In the genomic region with DNA sequence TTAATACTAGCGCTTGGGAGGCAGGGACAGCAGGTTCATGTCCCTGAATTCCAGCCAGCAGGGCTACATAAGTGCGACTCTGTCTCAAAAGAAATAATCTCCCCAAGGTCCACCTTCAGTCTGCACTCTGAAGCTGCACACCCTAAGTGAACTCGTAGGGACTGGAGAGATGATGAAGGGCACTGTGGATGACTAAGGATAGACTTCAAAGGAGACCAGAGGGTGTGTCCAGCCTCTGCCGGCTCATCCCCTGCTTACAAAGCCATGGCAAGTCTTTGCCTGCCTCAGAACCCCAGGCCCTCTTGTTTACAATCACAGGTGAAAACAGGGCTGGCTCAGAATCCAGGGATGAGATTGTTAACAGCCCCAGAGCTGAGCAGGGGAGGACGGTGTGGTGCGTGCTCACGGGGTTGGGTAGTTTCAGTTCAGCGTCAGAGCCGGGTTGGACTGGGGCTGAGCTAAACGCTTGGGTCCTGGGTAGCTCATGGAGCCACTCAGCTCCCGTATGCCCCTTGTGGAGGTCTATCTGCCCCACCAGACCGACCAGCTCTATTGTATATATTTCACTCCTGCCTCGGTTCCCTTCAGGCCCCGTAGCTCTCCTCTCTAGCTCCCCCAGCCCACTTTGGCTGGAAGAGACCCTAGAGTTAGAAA, we compare ENCODE assay signal across 15 mouse cellular contexts. TPM values are rescaled to one million over a fixed set of nuclear protein-coding genes. Genes with fewer than 3 reads are reported as not detected.
DNase-seq lines count a peak whose midpoint lies in the region; ATAC-seq lines count a peak whose summit lies in the region.
"Had no signal": no experiment of that assay in that cellular context is flagged by ENCODE, and none has a peak within 500 bp of the region (broad histone marks: within the 10 kb centered on the region; RNA-seq: fewer than 3 reads in every experiment).

No protein-coding gene starts in this region.

- no peaks in the 10 kb centered on the region for H3K36me3 ChIP-seq in limb, embryonic 12.5 days
- H3K36me3 ChIP-seq in limb, embryonic 10.5 days: no peaks in the 10 kb centered on the region
- H3K36me3 ChIP-seq in intestine, embryonic 16.5 days (ENCODE audit: control insufficient read depth, insufficient read depth, low read length): no peaks in the 10 kb centered on the region
- H3K36me3 ChIP-seq: embryonic facial prominence, embryonic 12.5 days had no signal

- no peak overlapping the region for H3K27ac ChIP-seq in limb, embryonic 12.5 days
- no peak overlapping the region for H3K27ac ChIP-seq in limb, embryonic 10.5 days
- H3K27ac ChIP-seq in intestine, embryonic 16.5 days (ENCODE audit: low read length): no peak overlapping the region
- H3K27ac ChIP-seq: embryonic facial prominence, embryonic 12.5 days; macrophage had no signal

- no peak overlapping the region for H3K9ac ChIP-seq in limb, embryonic 12.5 days (replicated peaks)
- H3K9ac ChIP-seq in intestine, embryonic 16.5 days (ENCODE audit: low read depth, low read length): no peak overlapping the region
- H3K9ac ChIP-seq: embryonic facial prominence, embryonic 12.5 days had no signal

- peak overlapping the region; percentile 13; the same call in 1 of the 2 replicates for H3K4me2 ChIP-seq in limb, embryonic 12.5 days
- peak overlapping the region; percentile 2; the same call in 1 of the 2 replicates for H3K4me2 ChIP-seq in intestine, embryonic 16.5 days (ENCODE audit: low read depth, low read length)
- H3K4me2 ChIP-seq: embryonic facial prominence, embryonic 12.5 days had no signal

- peaks cover 3% of the 10 kb centered on the region; the same call in 1 of the 2 replicates for H3K4me1 ChIP-seq in limb, embryonic 12.5 days (replicated peaks)
- H3K4me1 ChIP-seq in limb, embryonic 10.5 days: peaks cover 37% of the 10 kb centered on the region
- H3K4me1 ChIP-seq in intestine, embryonic 16.5 days (ENCODE audit: control insufficient read depth, insufficient read depth, low read length): no peaks in the 10 kb centered on the region
- H3K4me1 ChIP-seq: embryonic facial prominence, embryonic 12.5 days had no signal

- 0 out of 2 replicates have a peak, but pooled peaks have one; percentile 20 for ATAC-seq in limb, embryonic 12.5 days (ENCODE audit: insufficient number of reproducible peaks, insufficient read depth, low FRiP score, low TSS enrichment, low read depth)
- ATAC-seq in intestine, embryonic 16.5 days: no peak
- ATAC-seq in megakaryocyte progenitor cell, adult 5-6 weeks (replicated peaks; ENCODE audit: poor library complexity): peak; percentile 71
- ATAC-seq in cerebellum, adult (ENCODE audit: insufficient number of reproducible peaks, low FRiP score, low TSS enrichment): no peak
- no peak for ATAC-seq in frontal cortex, adult (ENCODE audit: low TSS enrichment)

- no peak overlapping the region for H3K4me3 ChIP-seq in limb, embryonic 12.5 days (replicated peaks)
- H3K4me3 ChIP-seq in limb, embryonic 10.5 days: no peak overlapping the region
- no peak overlapping the region for H3K4me3 ChIP-seq in intestine, embryonic 16.5 days (ENCODE audit: low read length)
- H3K4me3 ChIP-seq: embryonic facial prominence, embryonic 12.5 days had no signal

- 24% methylated on average over 14 of the region's 14 CpGs for WGBS in limb, embryonic 12.5 days
- 30% methylated on average over 14 of the region's 14 CpGs for WGBS in limb, embryonic 10.5 days
- WGBS in intestine, embryonic 16.5 days: 26% methylated on average over 14 of the region's 14 CpGs

- no peaks in the 10 kb centered on the region for H3K9me3 ChIP-seq in limb, embryonic 12.5 days
- no peaks in the 10 kb centered on the region for H3K9me3 ChIP-seq in limb, embryonic 10.5 days (replicated peaks)
- H3K9me3 ChIP-seq in intestine, embryonic 16.5 days (ENCODE audit: control insufficient read depth, low read length): no peaks in the 10 kb centered on the region
- H3K9me3 ChIP-seq: embryonic facial prominence, embryonic 12.5 days had no signal

- peak; percentile 47 to 56 for DNase-seq in adrenal gland, postnatal 36 days
- no peak for DNase-seq in adrenal gland, postnatal 4 days (ENCODE audit: low spot score in 2 of 2)
- DNase-seq in limb, embryonic 10.5 days (ENCODE audit: low spot score): no peak
- DNase-seq: cerebellum, adult 9-10 months; right cerebral cortex, postnatal 4 days; thymus, adult 18-20 months had no signal

- H3K27me3 ChIP-seq in limb, embryonic 12.5 days: no peaks in the 10 kb centered on the region; the same call in 1 of the 2 replicates
- H3K27me3 ChIP-seq in limb, embryonic 10.5 days (ENCODE audit: low read depth, poor library complexity, severe bottlenecking): no peaks in the 10 kb centered on the region
- no peaks in the 10 kb centered on the region for H3K27me3 ChIP-seq in intestine, embryonic 16.5 days (replicated peaks; ENCODE audit: control insufficient read depth, insufficient read depth, low read length)
- H3K27me3 ChIP-seq: embryonic facial prominence, embryonic 12.5 days had no signal

RNA-seq across cellular contexts. Expression of gene Dok4, which starts 12.4 kb away (rescaled TPM):
- total RNA-seq in adrenal gland, postnatal 36 days (2021): 10 to 100 TPM; 10.5 to 10.9 TPM
- 10 to 100 TPM; 21.5 to 24.9 TPM for total RNA-seq in adrenal gland, postnatal 4 days (2021)
- polyA plus RNA-seq in limb, embryonic 12.5 days (2016; fragmentation: Nextera tagmentation; extraction: Ambion mirVana): 18.9 and 20.0 TPM in 2 replicates
- 23.4 and 33.1 TPM in 2 replicates for polyA plus RNA-seq in limb, embryonic 10.5 days (2016; fragmentation: Nextera tagmentation; extraction: Ambion mirVana)
- polyA plus RNA-seq in intestine, embryonic 16.5 days (2015; fragmentation: Nextera tagmentation; extraction: Ambion mirVana): 49.6 and 51.5 TPM in 2 replicates
- total RNA-seq in megakaryocyte progenitor cell, adult 5-6 weeks (2015): 0.49 TPM in 1 of 2 replicates, not detected in the other
- total RNA-seq in megakaryocyte progenitor cell, adult 5-6 weeks (2017): 0.14 and 0.37 TPM in 2 replicates

RNA-seq across cellular contexts. Expression of gene Ccdc102a, which starts 29.4 kb away (rescaled TPM):
- total RNA-seq in adrenal gland, postnatal 36 days (2021): 1 to 10 TPM; 7.6 to 8.6 TPM
- total RNA-seq in adrenal gland, postnatal 4 days (2021): 10 to 100 TPM; 13.3 to 14.0 TPM
- 48.5 and 52.6 TPM in 2 replicates for polyA plus RNA-seq in limb, embryonic 12.5 days (2016; fragmentation: Nextera tagmentation; extraction: Ambion mirVana)
- 27.0 and 32.3 TPM in 2 replicates for polyA plus RNA-seq in limb, embryonic 10.5 days (2016; fragmentation: Nextera tagmentation; extraction: Ambion mirVana)
- 10.9 and 11.5 TPM in 2 replicates for polyA plus RNA-seq in intestine, embryonic 16.5 days (2015; fragmentation: Nextera tagmentation; extraction: Ambion mirVana)
- total RNA-seq in megakaryocyte progenitor cell, adult 5-6 weeks (2015): 0.25 and 0.32 TPM in 2 replicates
- total RNA-seq in megakaryocyte progenitor cell, adult 5-6 weeks (2017): 1.2 and 1.3 TPM in 2 replicates

RNA-seq across cellular contexts. Expression of gene Polr2c, which starts 31.3 kb away (rescaled TPM):
- 10 to 100 TPM; 65.7 to 70.6 TPM for total RNA-seq in adrenal gland, postnatal 36 days (2021)
- total RNA-seq in adrenal gland, postnatal 4 days (2021): 10 to 100 TPM; 61.4 to 65.6 TPM
- polyA plus RNA-seq in limb, embryonic 12.5 days (2016; fragmentation: Nextera tagmentation; extraction: Ambion mirVana): 161 and 173 TPM in 2 replicates
- polyA plus RNA-seq in limb, embryonic 10.5 days (2016; fragmentation: Nextera tagmentation; extraction: Ambion mirVana): 201 and 208 TPM in 2 replicates
- polyA plus RNA-seq in intestine, embryonic 16.5 days (2015; fragmentation: Nextera tagmentation; extraction: Ambion mirVana): 117 and 133 TPM in 2 replicates
- total RNA-seq in megakaryocyte progenitor cell, adult 5-6 weeks (2015): 64.3 and 66.4 TPM in 2 replicates
- total RNA-seq in megakaryocyte progenitor cell, adult 5-6 weeks (2017): 55.2 and 65.0 TPM in 2 replicates

RNA-seq across cellular contexts. Expression of gene Adgrg5, which starts 35.0 kb away (rescaled TPM):
- 1 to 10 TPM in 1 of 2 experiments, under 1 TPM in 1; 0.33 to 1.3 TPM for total RNA-seq in adrenal gland, postnatal 36 days (2021)
- total RNA-seq in adrenal gland, postnatal 4 days (2021): under 1 TPM; 0.28 to 0.42 TPM
- 0.23 TPM in 1 of 2 replicates, not detected in the other for polyA plus RNA-seq in limb, embryonic 12.5 days (2016; fragmentation: Nextera tagmentation; extraction: Ambion mirVana)
- 0.18 and 0.74 TPM in 2 replicates for polyA plus RNA-seq in limb, embryonic 10.5 days (2016; fragmentation: Nextera tagmentation; extraction: Ambion mirVana)
- polyA plus RNA-seq in intestine, embryonic 16.5 days (2015; fragmentation: Nextera tagmentation; extraction: Ambion mirVana): 1.6 and 2.8 TPM in 2 replicates
- 0.17 TPM in 1 of 2 replicates, not detected in the other for total RNA-seq in megakaryocyte progenitor cell, adult 5-6 weeks (2015)
- total RNA-seq in megakaryocyte progenitor cell, adult 5-6 weeks (2017): not detected in 2 replicates
- total RNA-seq: left cerebral cortex, adult 18-20 months had no signal
- polyA plus RNA-seq: kidney, embryonic 14.5 days had no signal

RNA-seq across cellular contexts. Expression of gene Ciapin1, which starts 50.4 kb away (rescaled TPM):
- 100 to 1,000 TPM in 1 of 2 experiments, 10 to 100 TPM in 1; 70.2 to 106 TPM for total RNA-seq in adrenal gland, postnatal 36 days (2021)
- total RNA-seq in adrenal gland, postnatal 4 days (2021): 10 to 100 TPM; 84.1 to 89.3 TPM
- polyA plus RNA-seq in limb, embryonic 12.5 days (2016; fragmentation: Nextera tagmentation; extraction: Ambion mirVana): 145 and 156 TPM in 2 replicates
- 195 and 198 TPM in 2 replicates for polyA plus RNA-seq in limb, embryonic 10.5 days (2016; fragmentation: Nextera tagmentation; extraction: Ambion mirVana)
- 79.1 and 90.1 TPM in 2 replicates for polyA plus RNA-seq in intestine, embryonic 16.5 days (2015; fragmentation: Nextera tagmentation; extraction: Ambion mirVana)
- total RNA-seq in megakaryocyte progenitor cell, adult 5-6 weeks (2015): 29.3 and 34.5 TPM in 2 replicates
- total RNA-seq in megakaryocyte progenitor cell, adult 5-6 weeks (2017): 49.1 and 58.0 TPM in 2 replicates

Comparison
In these comparisons a context has a peak if more than half of its experiments do, and no peak if none do; other contexts are left out.
1. DNase-seq: peak in adrenal gland, postnatal 36 days (2 of 2); none in adrenal gland, postnatal 4 days (0 of 2) and limb, embryonic 10.5 days (single experiment).
2. ATAC-seq: peak in limb, embryonic 12.5 days (single experiment) and megakaryocyte progenitor cell, adult 5-6 weeks (single experiment); none in intestine, embryonic 16.5 days (single experiment), cerebellum, adult (single experiment) and frontal cortex, adult (single experiment).
3. RNA of gene Dok4, which starts 12.4 kb away (total RNA-seq): 21.5 to 24.9 TPM in adrenal gland, postnatal 4 days and 10.5 to 10.9 TPM in adrenal gland, postnatal 36 days; 0.14 to 0.49 TPM in megakaryocyte progenitor cell, adult 5-6 weeks; every median in the first group is over 4 times any median in the second.